Mouse (Mus musculus) C2C12 (cell line): Measurements from ENCODE around the gene Lgals8. TPM values are rescaled to one million over a fixed set of nuclear protein-coding genes. Genes with fewer than 3 reads are reported as not detected.

Experiments
- H3K27me3 ChIP-seq: one replicate; pipeline ENCODE4 v1.6.1; 2011; ENCODE audit not compliant: control insufficient read depth, insufficient read depth, insufficient read length
- H3K36me3 ChIP-seq: one replicate; pipeline ENCODE4 v1.6.1; 2011; ENCODE audit not compliant: control insufficient read depth, insufficient read depth
- H3K4me3 ChIP-seq: one replicate; pipeline ENCODE4 v1.5.1; 2011; ENCODE audit warnings: mild to moderate bottlenecking, control low read depth; ENCODE audit not compliant: poor library complexity, insufficient read depth, severe bottlenecking
- H3K79me2 ChIP-seq: one replicate; pipeline ENCODE4 v1.6.1; 2011; ENCODE audit not compliant: control insufficient read depth, insufficient read depth
- H3K79me3 ChIP-seq: one replicate; pipeline ENCODE4 v1.6.1; 2011; ENCODE audit warnings: low read depth, control low read depth
- H3ac ChIP-seq: one replicate; pipeline ENCODE3; 2011; ENCODE audit warnings: low read depth; ENCODE audit not compliant: control insufficient read depth, insufficient read length
- CEBPB ChIP-seq: IDR thresholded peaks from one replicate; pipeline ENCODE4 v1.6.1; 2011; ENCODE audit warnings: low read depth, mild to moderate bottlenecking, control low read depth, moderate library complexity
- CTCF ChIP-seq: IDR thresholded peaks from one replicate; pipeline ENCODE4 v1.5.1; 2011; ENCODE audit not compliant: control insufficient read depth, insufficient read depth, insufficient read length
- FOSL1 ChIP-seq: IDR thresholded peaks from one replicate; pipeline ENCODE4 v1.8.0; 2011; ENCODE audit warnings: mild to moderate bottlenecking, low read length; ENCODE audit not compliant: poor library complexity, insufficient read depth, severe bottlenecking
- MAX ChIP-seq: IDR thresholded peaks from one replicate; pipeline ENCODE4 v1.6.1; 2011; ENCODE audit warnings: mild to moderate bottlenecking, control low read depth
- MYOD1 ChIP-seq: IDR thresholded peaks from one replicate; pipeline ENCODE4 v1.6.1; 2011; ENCODE audit warnings: low read depth; ENCODE audit not compliant: control insufficient read depth, insufficient read length
- MYOG ChIP-seq: IDR thresholded peaks from one replicate; pipeline ENCODE4 v1.6.1; 2011; ENCODE audit not compliant: control insufficient read depth, insufficient read length; ENCODE audit errors: extremely low read depth
- USF1 ChIP-seq: IDR thresholded peaks from one replicate; pipeline ENCODE4 v1.6.1; 2011; ENCODE audit warnings: low read depth, mild to moderate bottlenecking, control low read depth, moderate library complexity
- polyA plus RNA-seq: library from polyadenylated mRNA; unstranded; fragments of >200 nt; fragmentation: generic; extraction: Trizol; gene quantifications from one replicate; pipeline ENCODE4 v1.2.1, GENCODE M21; 2012; ENCODE audit warnings: missing spikeins

Gene Lgals8
- polyA plus RNA-seq, 1 experiment = 16.3 TPM

DNA sequence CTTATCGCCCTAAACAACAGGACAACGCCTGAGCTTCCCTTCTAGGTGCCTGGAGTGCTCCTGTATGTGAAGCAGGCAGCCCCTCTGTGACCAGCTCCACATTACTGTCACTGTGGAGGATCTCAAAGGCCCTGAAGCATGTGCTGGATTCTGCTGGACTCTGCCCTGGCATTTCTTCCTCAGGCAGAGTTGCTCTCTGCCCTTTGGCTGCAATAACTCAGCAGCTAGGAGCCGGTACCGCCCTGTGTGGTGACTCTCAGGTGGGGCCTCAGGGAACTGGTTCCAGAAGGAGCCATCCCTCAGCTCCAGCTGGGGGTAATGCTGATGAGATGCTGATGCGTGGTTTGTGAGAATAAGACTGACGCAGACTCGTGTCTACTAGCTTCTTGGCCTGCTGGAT is 8.0 kb downstream of the Lgals8 start:
- Histone ChIP-seq H3K79me2 (peaks cover 23% of the 10 kb centered on the region), H3K27me3 (no peaks in the 10 kb centered on the region), H3K4me3 (no peak overlapping the region), H3ac (no peak overlapping the region), H3K36me3 (peaks cover 47% of the 10 kb centered on the region), H3K79me3 (peaks cover 5% of the 10 kb centered on the region)
- TF ChIP-seq MYOG (no peak), USF1 (no peak)

DNA sequence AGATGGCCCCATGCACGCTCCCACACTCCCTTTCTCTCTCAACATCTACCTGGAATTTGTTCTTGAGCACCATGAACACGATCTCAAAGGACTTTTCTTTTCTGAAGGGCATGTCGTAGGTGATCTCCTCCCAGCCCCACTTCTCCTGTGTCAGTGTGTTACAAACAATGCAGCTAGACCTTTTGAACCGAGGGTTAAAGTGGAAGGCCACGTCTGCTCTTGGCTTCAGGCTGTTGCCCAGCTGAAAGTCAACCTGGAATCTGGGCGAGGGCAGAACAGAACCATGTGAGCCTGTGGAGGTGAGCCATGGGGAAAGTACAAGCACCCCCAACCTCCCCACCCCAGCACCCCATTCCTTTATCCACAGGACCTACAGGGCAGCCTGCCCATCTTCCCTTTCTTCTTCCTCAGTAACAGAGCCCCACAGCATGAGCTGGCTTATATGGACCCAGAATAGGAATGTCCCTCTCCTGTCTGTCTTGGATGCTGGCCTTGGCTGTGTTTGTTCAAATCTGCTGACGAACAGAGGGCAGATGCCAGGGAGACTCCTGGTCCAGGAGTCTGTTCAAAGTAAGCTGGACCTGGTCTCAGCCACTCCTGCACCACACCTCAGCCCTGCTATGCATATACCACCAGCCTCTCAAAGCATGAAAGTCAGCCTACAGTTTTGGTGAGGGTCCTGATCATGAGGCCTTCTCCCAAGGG is 9.9 kb downstream of the Lgals8 start:
- peaks cover 58% of the 10 kb centered on the region for H3K36me3 ChIP-seq
- no peak overlapping the region for H3ac ChIP-seq
- peaks cover 4% of the 10 kb centered on the region for H3K79me3 ChIP-seq
- no peaks in the 10 kb centered on the region for H3K27me3 ChIP-seq
- H3K4me3 ChIP-seq = no peak overlapping the region
- TF ChIP-seq MAX (no peak), CEBPB (no peak), CTCF (no peak), MYOD1 (no peak), USF1 (no peak), FOSL1 (no peak), MYOG (no peak)
- H3K79me2 ChIP-seq = peaks cover 19% of the 10 kb centered on the region

DNA sequence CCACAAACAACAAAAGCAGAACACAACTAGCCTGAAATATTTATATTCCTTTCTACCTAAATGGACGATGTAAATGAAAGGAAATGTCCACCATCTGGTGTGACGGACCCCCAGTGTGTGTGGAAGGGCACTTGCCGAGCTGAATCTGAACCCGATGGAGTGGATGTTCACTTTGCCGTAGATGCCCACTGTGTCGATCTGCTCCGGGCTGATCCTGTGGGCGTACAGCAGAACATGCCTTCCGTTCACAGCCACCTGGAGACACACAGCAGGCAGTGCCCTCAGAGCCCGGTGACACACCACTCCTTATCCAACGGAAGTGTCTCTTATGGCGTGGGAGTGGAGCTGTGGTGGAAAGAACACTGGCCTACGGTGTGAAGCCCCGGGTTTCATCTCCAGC is 11.6 kb downstream of the Lgals8 start:
- Histone ChIP-seq H3K79me3 (no peaks in the 10 kb centered on the region), H3K36me3 (peaks cover 54% of the 10 kb centered on the region), H3ac (no peak overlapping the region), H3K27me3 (no peaks in the 10 kb centered on the region), H3K4me3 (no peak overlapping the region), H3K79me2 (peaks cover 6% of the 10 kb centered on the region)
- TF ChIP-seq MAX (no peak), MYOG (no peak), MYOD1 (no peak), FOSL1 (no peak)

DNA sequence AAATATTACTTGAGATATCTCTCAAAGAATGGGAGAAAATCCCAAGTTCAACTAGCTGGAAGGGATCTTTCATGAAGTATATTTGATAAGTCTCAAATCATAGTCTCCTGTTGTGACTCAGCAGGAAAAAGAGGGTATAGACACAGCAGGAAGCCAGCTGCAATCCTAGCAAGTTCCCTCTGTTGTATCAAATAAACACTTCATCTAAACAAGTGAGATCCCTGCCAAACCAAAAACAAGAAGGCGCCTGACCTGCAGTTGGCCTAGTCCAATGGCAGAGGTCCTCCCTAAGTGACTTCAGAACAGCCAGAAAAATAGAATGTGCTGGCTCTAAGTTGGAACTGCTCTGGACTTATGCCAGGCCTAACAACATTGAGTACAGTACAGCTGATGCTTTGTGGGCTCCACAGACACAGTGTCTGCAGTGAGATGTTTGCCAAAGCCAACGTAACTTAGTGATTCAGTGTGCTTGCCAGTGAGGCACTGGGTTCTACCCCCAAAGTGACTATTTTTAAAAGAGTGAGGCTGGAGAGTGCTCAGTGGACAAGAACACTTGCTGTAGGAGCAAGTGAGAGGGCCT is 22.6 kb downstream of the Lgals8 start:
- no peaks in the 10 kb centered on the region for H3K27me3 ChIP-seq
- no peak for TF ChIP-seq CTCF
- TF ChIP-seq MAX = no peak
- no peak for TF ChIP-seq FOSL1
- peaks cover 71% of the 10 kb centered on the region for H3K36me3 ChIP-seq
- no peaks in the 10 kb centered on the region for H3K79me3 ChIP-seq
- H3ac ChIP-seq = no peak overlapping the region
- H3K79me2 ChIP-seq = no peaks in the 10 kb centered on the region
- H3K4me3 ChIP-seq = no peak overlapping the region

DNA sequence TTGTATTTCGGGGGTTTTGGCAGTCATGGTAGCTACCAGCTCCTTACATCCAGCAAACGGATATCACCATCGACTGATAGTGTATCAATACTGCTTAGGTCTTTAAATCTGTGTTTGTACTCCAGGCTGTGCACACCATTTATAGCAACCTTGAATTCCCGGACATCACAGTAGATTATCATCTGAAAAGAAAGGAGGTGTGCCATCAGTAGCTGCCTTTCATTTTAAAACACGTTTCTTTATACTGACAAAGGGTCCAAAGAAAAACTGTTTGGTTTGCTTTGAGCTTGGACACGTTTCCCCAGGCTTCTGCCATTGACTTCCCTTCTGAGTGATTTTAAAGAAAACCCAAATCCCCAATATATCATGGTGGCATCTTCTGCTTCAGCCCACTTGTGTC is 23.9 kb downstream of the Lgals8 start:
- Histone ChIP-seq H3K4me3 (no peak overlapping the region), H3K79me2 (no peaks in the 10 kb centered on the region), H3K36me3 (peaks cover 71% of the 10 kb centered on the region), H3K79me3 (no peaks in the 10 kb centered on the region), H3ac (no peak overlapping the region), H3K27me3 (no peaks in the 10 kb centered on the region)
- TF ChIP-seq MYOD1 (no peak), MYOG (no peak), CTCF (no peak), CEBPB (no peak)

DNA sequence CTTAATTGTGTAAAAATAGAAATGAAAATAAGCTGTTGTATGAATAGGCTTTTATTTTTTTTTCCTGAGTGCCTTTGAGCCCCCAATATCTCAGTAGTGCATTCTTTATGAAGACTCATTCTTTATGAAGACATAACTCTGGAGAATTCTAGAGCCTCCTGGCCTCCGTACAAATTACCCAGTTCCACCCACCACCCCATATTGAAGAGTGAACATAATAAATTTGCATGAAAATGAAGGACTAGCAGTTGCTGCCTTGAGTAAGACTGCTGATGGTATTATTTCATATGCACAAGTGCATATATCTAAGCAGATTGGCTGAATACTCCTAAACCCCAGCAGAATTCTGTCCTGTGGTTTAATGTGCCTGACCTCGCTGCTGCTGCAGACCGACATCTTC is 25.2 kb downstream of the Lgals8 start:
- H3ac ChIP-seq = no peak overlapping the region
- TF ChIP-seq MYOD1 = no peak
- H3K79me2 ChIP-seq = no peaks in the 10 kb centered on the region
- no peaks in the 10 kb centered on the region for H3K79me3 ChIP-seq
- H3K27me3 ChIP-seq = no peaks in the 10 kb centered on the region
- no peak overlapping the region for H3K4me3 ChIP-seq
- peaks cover 81% of the 10 kb centered on the region for H3K36me3 ChIP-seq
